Mouse (Mus musculus): ENCODE results near the gene Ptcd3.
A peak's percentile ranks its signal among the peaks of the same experiment; 100 is the strongest.
"Not testable (repeated sequence)": the region's sequence is repeated elsewhere in the genome, so short reads cannot be mapped to it uniquely, and the experiment has no call there.

Gene Ptcd3

DNA sequence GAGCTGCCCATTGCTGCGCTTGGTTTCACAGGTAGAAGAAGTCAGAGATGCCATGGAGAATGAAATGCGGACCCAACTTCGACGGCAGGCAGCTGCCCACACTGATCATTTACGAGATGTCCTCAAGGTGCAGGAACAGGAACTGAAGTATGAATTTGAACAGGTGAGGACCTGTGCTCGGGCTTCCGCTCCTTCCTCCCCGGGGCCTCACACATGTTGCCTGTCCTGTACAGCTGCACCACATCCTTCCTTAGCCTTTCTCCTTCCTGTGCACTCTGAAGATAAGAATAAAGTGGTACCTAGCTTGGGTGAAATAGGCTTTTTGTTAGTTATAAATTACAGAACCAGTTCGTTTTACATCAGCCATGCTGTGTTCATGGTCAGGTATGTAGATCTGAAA lies 37.2 kb downstream of the Ptcd3 start:
- no peak for DNase-seq (ENCODE audit: low read depth)

DNA sequence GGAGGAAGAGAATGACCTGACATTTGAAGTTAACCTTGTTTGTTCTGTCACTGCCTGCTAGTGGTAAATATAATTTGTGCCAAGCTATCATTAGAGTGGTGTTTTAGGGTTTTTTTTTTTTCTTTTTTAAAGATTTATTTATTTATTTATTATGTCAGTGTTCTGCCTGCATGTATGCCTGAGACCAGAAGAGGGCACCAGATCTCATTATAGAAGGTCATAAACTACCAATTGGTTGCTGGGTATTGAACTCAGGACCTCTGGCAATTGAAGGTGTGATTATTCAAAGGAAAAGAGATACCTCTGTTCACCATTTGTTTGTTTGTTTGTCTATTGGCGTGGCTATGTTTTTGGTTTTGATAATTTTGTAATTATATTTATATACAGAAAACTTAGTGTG lies 39.7 kb downstream of the Ptcd3 start:
- DNase-seq (ENCODE audit: low read depth), result no peak

DNA sequence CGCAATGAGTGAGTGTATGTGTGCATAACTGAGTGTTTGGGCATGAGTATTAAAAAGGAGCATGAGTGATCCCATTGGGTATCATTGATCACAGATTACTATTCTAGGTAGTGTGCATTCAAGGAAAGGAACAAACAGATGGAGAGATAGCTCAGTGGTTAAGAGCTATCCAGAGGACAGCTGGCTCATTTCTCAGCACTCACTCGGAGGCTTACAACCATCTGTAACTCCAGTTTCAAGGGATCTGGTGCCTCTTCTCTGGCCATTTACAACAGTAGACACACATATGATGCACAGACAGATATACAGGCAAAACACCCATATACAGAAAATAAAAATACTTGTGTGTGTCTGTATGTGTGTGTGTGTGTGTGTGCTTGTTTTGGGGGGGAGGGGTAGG lies 40.8 kb downstream of the Ptcd3 start:
- no peak for DNase-seq (ENCODE audit: low read depth)

DNA sequence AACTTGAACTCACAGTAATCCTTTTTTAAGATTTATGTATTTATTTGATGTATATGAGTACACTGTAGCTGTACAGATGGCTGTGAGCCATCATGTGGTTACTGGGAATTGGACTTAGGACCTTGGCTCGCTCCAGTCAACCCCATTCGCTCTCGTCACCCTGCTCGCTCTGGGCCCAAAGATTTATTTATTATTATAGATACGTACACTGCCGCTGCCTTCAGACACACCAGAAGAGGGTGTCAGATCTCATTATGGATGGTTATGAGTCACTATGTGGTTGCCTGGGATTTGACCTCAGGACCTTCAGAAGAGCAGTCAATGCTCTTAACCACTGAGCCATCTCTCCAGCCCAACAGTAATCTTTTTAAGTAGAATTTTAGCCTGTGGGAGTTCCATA lies 61.6 kb downstream of the Ptcd3 start:
- not testable (repeated sequence) for DNase-seq (ENCODE audit: low read depth)

DNA sequence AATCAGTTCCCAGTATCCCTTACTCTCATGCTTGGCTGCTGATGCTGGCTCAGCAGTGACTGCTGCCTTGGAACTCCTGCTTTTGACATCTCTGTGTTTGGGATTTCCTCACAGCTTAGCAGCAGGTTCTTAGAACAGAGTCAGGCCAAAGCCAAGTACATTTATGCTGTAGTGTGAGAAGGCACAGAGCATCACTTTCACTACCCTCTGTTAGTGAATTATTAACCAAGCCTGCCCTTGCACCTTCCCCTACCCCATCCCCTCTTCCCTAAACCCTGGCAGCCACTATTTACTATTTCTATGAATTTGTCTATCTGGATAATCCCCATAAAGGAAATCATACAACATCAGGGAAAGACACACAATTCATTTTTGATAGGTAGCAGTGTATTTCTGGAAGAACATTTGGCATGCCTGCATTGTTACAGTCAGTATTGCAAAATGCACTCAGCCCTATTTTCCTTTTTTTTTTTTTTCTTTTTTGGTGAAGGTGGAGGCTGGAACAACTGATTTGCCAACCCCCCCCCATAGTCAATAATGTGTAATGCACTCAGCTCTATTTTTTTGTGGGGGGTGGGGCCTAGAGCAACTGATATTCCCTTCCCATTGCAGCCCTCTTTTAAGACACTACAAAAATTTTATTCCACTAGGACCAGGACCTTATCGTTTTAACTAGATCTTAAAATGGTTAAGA lies 67.8 kb downstream of the Ptcd3 start:
- DNase-seq (ENCODE audit: low read depth), result no peak

DNA sequence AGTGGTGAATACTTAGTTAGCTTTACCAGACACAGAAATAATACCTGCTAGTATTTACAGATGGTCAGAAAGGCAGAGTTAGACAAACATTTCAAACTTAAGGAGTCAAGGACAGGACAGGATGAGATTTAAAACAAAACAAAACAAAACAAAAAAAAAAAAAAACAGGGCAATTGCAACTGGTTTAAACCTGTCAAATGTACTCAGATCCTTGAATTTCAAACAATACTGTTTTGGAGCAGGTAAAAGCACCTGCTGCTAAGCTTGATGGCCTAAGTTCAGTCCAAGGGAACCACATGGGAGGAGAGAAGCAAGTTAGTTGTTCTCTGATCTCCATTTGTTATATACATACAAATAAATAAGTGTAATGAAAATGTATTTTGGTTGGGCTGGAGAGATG lies 68.7 kb downstream of the Ptcd3 start:
- DNase-seq (ENCODE audit: low read depth), result no peak

DNA sequence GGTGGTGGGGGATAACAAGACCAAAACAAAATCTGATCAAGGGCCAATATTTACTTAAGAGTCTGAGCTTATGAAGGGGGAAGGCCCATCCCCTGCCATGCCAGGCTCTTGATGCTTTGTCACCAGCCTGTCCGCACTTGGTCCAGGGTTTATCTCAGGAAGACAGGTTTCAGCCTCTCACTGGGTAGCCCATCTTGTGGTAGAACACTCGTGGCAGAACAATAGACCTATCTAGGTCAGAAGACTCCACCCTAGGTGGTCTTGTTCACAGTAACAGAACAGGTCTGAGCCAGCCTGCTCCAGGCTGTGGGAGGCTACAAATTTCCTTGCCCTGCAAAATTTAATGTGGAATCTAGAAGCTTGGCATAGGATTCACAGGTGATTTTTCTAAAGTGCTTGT lies 71.7 kb downstream of the Ptcd3 start:
- DNase-seq (ENCODE audit: low read depth), result no peak

DNA sequence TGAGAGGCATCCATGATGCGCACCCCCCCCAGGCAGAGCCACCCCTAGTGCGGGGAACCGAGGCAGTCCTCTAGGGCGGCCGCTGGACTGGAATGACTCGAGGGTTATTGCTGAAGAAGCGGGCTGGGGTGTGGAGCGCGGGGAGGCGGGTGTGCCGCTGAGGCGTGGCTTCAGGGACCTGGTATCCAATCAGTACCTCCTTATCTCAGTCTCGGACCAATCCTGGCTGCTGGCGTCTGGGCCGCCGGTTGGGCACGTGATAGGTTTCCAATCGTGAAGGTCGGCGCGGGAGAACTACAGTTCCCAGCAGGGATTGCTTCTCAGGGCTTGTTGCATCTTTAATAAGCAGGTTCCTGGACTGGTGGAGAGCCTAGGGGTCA lies 77.0 kb downstream of the Ptcd3 start:
- DNase-seq (ENCODE audit: low read depth), result peak; percentile 93

DNA sequence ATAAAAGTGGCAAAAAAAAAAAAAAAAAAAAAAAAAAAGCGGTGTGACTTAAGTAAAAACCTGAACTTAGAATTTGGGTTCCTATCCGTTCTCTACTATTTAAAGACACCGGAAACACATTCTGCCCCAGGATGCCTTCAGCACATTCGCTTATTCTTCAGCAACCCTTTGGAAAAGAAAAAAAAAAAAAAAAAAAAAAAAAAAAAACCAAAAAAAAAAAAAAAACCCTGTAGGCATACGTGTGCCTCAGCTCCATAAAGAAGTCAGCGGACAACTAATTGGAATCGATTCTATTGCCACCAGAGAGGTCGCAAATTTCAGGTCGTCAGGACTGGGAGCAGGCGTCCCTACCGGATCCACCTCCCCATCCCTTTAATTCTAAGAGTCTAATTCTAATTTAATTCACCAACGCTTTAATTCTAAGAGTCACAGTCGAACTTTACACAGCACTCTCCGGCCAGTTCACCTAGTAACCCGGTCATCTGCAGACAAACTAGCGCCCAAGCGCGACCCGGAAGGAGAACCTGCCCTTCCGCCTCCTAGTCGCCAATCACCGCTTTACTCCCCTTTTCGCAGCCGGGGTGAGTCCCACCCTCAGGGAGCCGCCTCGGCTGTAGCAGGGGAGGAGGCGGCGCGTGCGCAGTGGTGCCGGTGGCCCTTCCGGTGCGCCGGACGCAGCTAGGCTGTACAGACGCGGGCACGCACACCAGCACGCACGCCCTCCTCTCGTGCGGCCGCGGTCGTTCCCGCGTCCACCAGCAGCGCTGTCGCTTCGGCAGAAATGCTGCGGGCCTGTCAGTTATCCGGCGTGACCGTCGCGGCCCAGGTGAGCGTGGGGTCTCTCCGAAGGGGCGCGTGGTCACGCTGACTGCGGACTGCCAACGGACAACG lies 77.6 kb downstream of the Ptcd3 start, which contains the start of gene Immt:
Immt (plus strand) TSS at position 642 of the 891 bp plus-strand sequence.
- DNase-seq (ENCODE audit: low read depth), result peak; percentile 93

Data from fibroblast of lung, adult 2 months (primary cell).